Mouse (Mus musculus) cerebellum, adult 2 months (tissue): ENCODE results near the gene Epyc. TPM values are rescaled to one million over a fixed set of nuclear protein-coding genes. Genes with fewer than 3 reads are reported as not detected.
"Not testable (repeated sequence)": the region's sequence is repeated elsewhere in the genome, so short reads cannot be mapped to it uniquely, and the experiment has no call there.

Source experiments
- DNase-seq, 2 experiments: peaks; one replicate each; pipeline ENCODE4 v3.0.0; 2021
- H3K27ac ChIP-seq: fragments of 200-500 bp; 2 replicates; pipeline ENCODE4 v1.5.1; 2012; ENCODE audit warnings: low read length, control low read depth, inconsistent platforms; ENCODE audit not compliant: insufficient read depth
- H3K27me3 ChIP-seq: fragments of 200-500 bp; 2 replicates; pipeline ENCODE4 v1.6.1; 2012; ENCODE audit warnings: inconsistent platforms, mild to moderate bottlenecking, low read length, moderate library complexity; ENCODE audit not compliant: control insufficient read depth, insufficient read depth
- H3K4me1 ChIP-seq: fragments of 200-500 bp; 2 replicates; pipeline ENCODE4 v1.6.1; 2011; ENCODE audit warnings: low read length; ENCODE audit not compliant: control insufficient read depth, insufficient read depth
- H3K4me3 ChIP-seq: fragments of 200-500 bp; replicated peaks from 2 replicates; pipeline ENCODE3; 2011; ENCODE audit warnings: mild to moderate bottlenecking, low read depth, low read length, control low read depth; ENCODE audit not compliant: insufficient read depth
- CTCF ChIP-seq: fragments of 200-500 bp; IDR thresholded peaks from 2 replicates; pipeline ENCODE4 v1.5.1; 2011; ENCODE audit warnings: low read depth, mild to moderate bottlenecking, control low read depth, low read length, moderate library complexity, borderline replicate concordance; ENCODE audit not compliant: insufficient read depth
- POLR2A ChIP-seq: fragments of 200-500 bp; IDR thresholded peaks from 2 replicates; pipeline ENCODE4 v1.6.1; 2011; ENCODE audit warnings: low read length, control low read depth, borderline replicate concordance; ENCODE audit not compliant: insufficient read depth
- WGBS: fragments of 180-500 bp; shearing (Covaris S2); methylation state at CpG from one replicate; pipeline ENCODE4 v1.1.7; 2018; 5-methylcytosine and 5-hydroxymethylcytosine counted together
- polyA plus RNA-seq: library from polyadenylated mRNA; depleted of rRNA; stranded (reverse); fragments of >200 nt; gene quantifications from 2 replicates; pipeline ENCODE4 v1.2.3, GENCODE M21; 2012; rRNA removed

The Epyc gene
- polyA plus RNA-seq, 1 experiment: 0.05 TPM

DNA sequence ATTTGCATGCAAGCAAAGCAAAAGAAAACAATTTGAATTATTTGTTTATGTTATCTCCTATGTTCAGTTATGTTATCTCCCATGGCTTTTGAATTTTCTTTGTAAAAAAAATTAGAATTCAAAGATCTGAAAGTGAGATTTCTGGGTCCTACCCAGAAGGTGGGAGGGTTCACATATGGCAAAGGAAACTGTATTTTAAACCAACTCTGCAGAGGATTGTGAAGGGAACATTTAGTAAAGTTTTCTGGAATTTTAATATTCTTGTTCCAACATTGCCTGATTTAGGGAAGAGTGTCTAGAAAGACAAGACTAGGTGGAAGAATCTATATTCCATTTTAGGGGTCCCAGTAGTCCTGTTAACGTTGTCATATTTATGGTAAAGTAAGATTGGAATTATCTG lies 73.4 kb downstream of the Epyc start:
- H3K4me3 ChIP-seq: no peak overlapping the region
- 87% methylated on average over 1 of the region's 1 CpGs for WGBS
- no peak for DNase-seq
- TF ChIP-seq CTCF: no peak
- no peak overlapping the region for H3K27ac ChIP-seq
- H3K4me1 ChIP-seq: no peaks in the 10 kb centered on the region
- no peaks in the 10 kb centered on the region for H3K27me3 ChIP-seq

DNA sequence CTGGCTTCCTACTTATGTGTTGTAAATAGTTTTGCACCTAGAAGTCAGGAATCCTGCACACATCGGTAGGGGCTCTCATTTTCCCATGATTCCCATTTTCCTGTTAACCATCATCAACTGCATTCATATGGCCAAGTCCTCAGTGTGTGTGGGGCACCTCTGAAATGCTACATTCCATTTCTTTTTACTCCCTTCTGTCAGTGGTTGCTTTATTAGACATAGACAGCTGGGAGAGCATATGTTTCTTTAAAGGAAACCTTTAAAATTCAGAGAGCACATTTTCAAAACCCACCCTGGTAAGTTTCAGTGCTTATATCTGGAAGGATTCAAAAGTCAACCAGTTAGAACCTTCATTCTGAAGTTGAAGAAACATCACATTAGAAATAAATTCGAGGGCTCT lies 74.2 kb downstream of the Epyc start:
- Histone ChIP-seq H3K4me1 (no peaks in the 10 kb centered on the region), H3K27me3 (no peaks in the 10 kb centered on the region), H3K4me3 (no peak overlapping the region), H3K27ac (no peak overlapping the region)
- WGBS: 70% methylated on average over 2 of the region's 2 CpGs
- TF ChIP-seq POLR2A (no peak), CTCF (no peak)
- no peak for DNase-seq

DNA sequence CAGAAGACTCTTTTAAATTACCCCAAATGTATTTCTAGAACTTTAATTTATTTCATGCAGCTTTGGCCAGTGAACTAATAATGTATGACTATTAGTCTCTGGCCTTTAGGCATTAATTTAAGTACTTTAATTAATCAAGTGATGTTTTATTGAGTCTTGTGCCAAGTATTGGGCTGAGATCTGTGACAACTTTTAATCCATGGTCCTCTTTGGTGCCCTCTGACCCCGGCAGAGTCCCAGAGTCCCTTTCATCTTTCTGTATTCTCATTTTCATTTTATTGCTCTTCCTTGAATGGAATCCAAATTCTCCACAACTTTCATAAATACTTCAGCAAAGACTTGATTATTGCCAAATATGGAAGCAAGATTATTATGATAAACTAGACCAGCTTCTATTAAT lies 76.8 kb downstream of the Epyc start:
- WGBS: 91% methylated on average over 1 of the region's 1 CpGs
- no peak overlapping the region for H3K4me3 ChIP-seq
- TF ChIP-seq CTCF: no peak
- no peak for TF ChIP-seq POLR2A
- no peak overlapping the region for H3K27ac ChIP-seq
- H3K27me3 ChIP-seq: no peaks in the 10 kb centered on the region
- H3K4me1 ChIP-seq: no peaks in the 10 kb centered on the region
- no peak for DNase-seq

DNA sequence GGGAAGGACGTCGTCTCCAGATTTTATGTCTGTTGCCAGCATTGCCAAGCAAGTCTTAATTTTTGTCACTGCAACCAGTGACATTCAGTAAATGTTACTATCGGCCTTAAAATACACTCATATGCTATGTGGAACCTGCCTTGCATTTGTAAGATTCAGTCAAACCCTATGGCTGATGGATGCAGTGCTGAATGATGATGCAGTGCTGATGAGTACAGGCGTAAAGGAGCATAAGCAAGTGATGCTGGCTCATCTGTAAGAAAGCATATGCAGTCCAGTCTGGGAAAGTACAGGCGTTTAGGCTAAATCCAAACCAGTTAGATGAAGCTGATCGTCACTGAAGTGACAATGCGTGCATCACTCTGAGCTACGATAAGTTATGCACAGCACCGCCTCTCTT lies 78.8 kb downstream of the Epyc start:
- Histone ChIP-seq H3K27me3 (no peaks in the 10 kb centered on the region), H3K27ac (no peak overlapping the region), H3K4me1 (no peaks in the 10 kb centered on the region), H3K4me3 (no peak overlapping the region)
- no peak for DNase-seq
- TF ChIP-seq POLR2A: no peak
- TF ChIP-seq CTCF: no peak
- WGBS: 93% methylated on average over 9 of the region's 9 CpGs

DNA sequence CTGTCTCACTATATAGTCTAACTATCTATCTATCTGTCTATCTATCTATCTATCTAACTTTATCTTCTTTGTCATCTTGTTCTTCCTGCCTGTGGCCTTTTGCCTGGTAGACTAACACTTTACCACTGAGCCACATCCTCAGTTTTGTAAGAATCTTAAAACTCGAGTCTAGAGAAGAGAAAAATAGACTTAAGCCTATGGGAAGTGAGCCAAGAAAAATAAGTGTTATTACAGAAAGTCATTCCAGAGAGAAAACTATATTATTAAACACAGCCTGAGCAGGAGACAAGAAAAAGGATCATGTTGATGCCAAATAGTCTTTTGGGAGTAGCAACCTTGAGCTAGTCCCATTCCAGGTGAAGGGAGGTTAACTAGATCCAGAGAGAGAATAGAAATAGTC lies 82.1 kb downstream of the Epyc start:
- Histone ChIP-seq H3K27ac (no peak overlapping the region), H3K4me3 (no peak overlapping the region), H3K4me1 (no peaks in the 10 kb centered on the region), H3K27me3 (no peaks in the 10 kb centered on the region)
- no peak for DNase-seq
- TF ChIP-seq CTCF (no peak), POLR2A (no peak)
- 44% methylated on average over 1 of the region's 1 CpGs for WGBS

DNA sequence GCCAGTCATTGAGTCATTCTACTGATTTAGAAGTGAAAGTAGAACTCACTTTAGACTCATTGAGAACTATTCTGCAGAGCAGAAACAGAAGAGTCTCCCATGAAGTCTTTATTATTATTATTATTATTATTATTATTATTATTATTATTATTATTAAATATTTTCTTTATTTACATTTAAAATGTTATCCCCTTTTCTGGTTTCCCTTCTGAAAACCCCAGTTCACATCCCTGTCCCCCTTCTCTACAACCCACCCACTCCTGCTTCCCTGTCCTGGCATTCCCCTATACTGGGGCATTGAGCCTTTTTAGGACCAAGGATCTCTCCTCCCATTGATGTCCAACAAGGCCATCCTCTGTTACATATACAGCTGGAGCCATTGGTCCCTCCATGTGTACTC lies 82.8 kb downstream of the Epyc start, which contains the start of gene C030005K15Rik:
TSS of gene C030005K15Rik (minus strand) at position 101 of the 400 bp plus-strand sequence.
- not testable (repeated sequence) for H3K27ac ChIP-seq, H3K4me1 ChIP-seq, H3K4me3 ChIP-seq, DNase-seq, H3K27me3 ChIP-seq

Other genes with a start within 250 kb of the Epyc start
- 20.2 and 25.4 TPM in 2 replicates for gene Dcn, start 164.5 kb upstream of the Epyc start, polyA plus RNA-seq
- 2.8 and 3.6 TPM in 2 replicates for gene Lum, start 78.9 kb upstream of the Epyc start, polyA plus RNA-seq
- gene Kera, start 37.2 kb upstream of the Epyc start, polyA plus RNA-seq: not detected in 2 replicates
- gene Ccer1, start 49.0 kb downstream of the Epyc start, polyA plus RNA-seq: not detected in 2 replicates
- gene C030005K15Rik, start 82.7 kb downstream of the Epyc start, polyA plus RNA-seq: not detected in 2 replicates